Mouse (Mus musculus): ENCODE data around the gene Lcn5. TPM values are rescaled to one million over a fixed set of nuclear protein-coding genes. Genes with fewer than 3 reads are reported as not detected.

The Lcn5 gene
- polyA plus RNA-seq, 1 experiment from 2014 or later, result not detected

- Histone ChIP-seq H3K9me3 (replicated peaks; ENCODE audit: control insufficient read depth, low read length) (no peaks in the 10 kb centered on the region), H3K4me3 (ENCODE audit: low read length) (no peak overlapping the region), H3K27ac (ENCODE audit: low read length) (no peak overlapping the region), H3K27me3 (ENCODE audit: control insufficient read depth, insufficient read depth, low read length) (no peaks in the 10 kb centered on the region), H3K9ac (ENCODE audit: low read length) (no peak overlapping the region), H3K4me1 (ENCODE audit: control insufficient read depth, insufficient read depth, low read length) (no peaks in the 10 kb centered on the region), H3K4me2 (ENCODE audit: low read depth, low read length) (no peak overlapping the region), H3K36me3 (ENCODE audit: control insufficient read depth, insufficient read depth) (no peaks in the 10 kb centered on the region)
- WGBS, result 44% methylated on average over 4 of the region's 4 CpGs
- ATAC-seq (replicated peaks; ENCODE audit: extremely low read depth, insufficient read depth, low FRiP score), result no peak
These were observed 29.0 kb upstream of the Lcn5 start for GRCm38 (mm10) chr2:25628738-25629137.

GRCm38 (mm10) chr2:25633616-25634015 lies 24.1 kb upstream of the Lcn5 start:
- ATAC-seq (replicated peaks; ENCODE audit: extremely low read depth, insufficient read depth, low FRiP score), result no peak
- no peaks in the 10 kb centered on the region for H3K9me3 ChIP-seq (replicated peaks; ENCODE audit: control insufficient read depth, low read length)
- H3K36me3 ChIP-seq (ENCODE audit: control insufficient read depth, insufficient read depth), result no peaks in the 10 kb centered on the region
- no peak overlapping the region for H3K9ac ChIP-seq (ENCODE audit: low read length)
- no peak overlapping the region for H3K4me3 ChIP-seq (ENCODE audit: low read length)
- no peaks in the 10 kb centered on the region for H3K27me3 ChIP-seq (ENCODE audit: control insufficient read depth, insufficient read depth, low read length)
- no peak overlapping the region for H3K27ac ChIP-seq (ENCODE audit: low read length)
- 84% methylated on average over 3 of the region's 3 CpGs for WGBS
- H3K4me1 ChIP-seq (ENCODE audit: control insufficient read depth, insufficient read depth, low read length), result no peaks in the 10 kb centered on the region
- H3K4me2 ChIP-seq (ENCODE audit: low read depth, low read length), result no peak overlapping the region

- no peaks in the 10 kb centered on the region for H3K4me1 ChIP-seq (ENCODE audit: control insufficient read depth, insufficient read depth, low read length)
- H3K27me3 ChIP-seq (ENCODE audit: control insufficient read depth, insufficient read depth, low read length), result no peaks in the 10 kb centered on the region
- 47% methylated on average over 1 of the region's 1 CpGs for WGBS
- no peaks in the 10 kb centered on the region for H3K36me3 ChIP-seq (ENCODE audit: control insufficient read depth, insufficient read depth)
- no peak overlapping the region for H3K9ac ChIP-seq (ENCODE audit: low read length)
- no peak overlapping the region for H3K4me3 ChIP-seq (ENCODE audit: low read length)
- H3K4me2 ChIP-seq (ENCODE audit: low read depth, low read length), result no peak overlapping the region
- no peak overlapping the region for H3K27ac ChIP-seq (ENCODE audit: low read length)
- no peaks in the 10 kb centered on the region for H3K9me3 ChIP-seq (replicated peaks; ENCODE audit: control insufficient read depth, low read length)
- ATAC-seq (replicated peaks; ENCODE audit: extremely low read depth, insufficient read depth, low FRiP score), result no peak
These were observed 23.7 kb upstream of the Lcn5 start for GRCm38 (mm10) chr2:25634046-25634445.

- Histone ChIP-seq H3K36me3 (ENCODE audit: control insufficient read depth, insufficient read depth) (no peaks in the 10 kb centered on the region), H3K4me1 (ENCODE audit: control insufficient read depth, insufficient read depth, low read length) (no peaks in the 10 kb centered on the region), H3K9ac (ENCODE audit: low read length) (no peak overlapping the region), H3K27me3 (ENCODE audit: control insufficient read depth, insufficient read depth, low read length) (no peaks in the 10 kb centered on the region), H3K4me3 (ENCODE audit: low read length) (no peak overlapping the region), H3K27ac (ENCODE audit: low read length) (no peak overlapping the region), H3K4me2 (ENCODE audit: low read depth, low read length) (no peak overlapping the region), H3K9me3 (replicated peaks; ENCODE audit: control insufficient read depth, low read length) (no peaks in the 10 kb centered on the region)
- ATAC-seq (replicated peaks; ENCODE audit: extremely low read depth, insufficient read depth, low FRiP score), result no peak
- 21% methylated on average over 6 of the region's 6 CpGs for WGBS
These were observed 17.9 kb upstream of the Lcn5 start for GRCm38 (mm10) chr2:25639890-25640289.

GRCm38 (mm10) chr2:25652902-25653301 lies 4.8 kb upstream of the Lcn5 start, which contains the start of gene Lcn8:
TSS of gene Lcn8 (plus strand) at chr2:25653120.
- Histone ChIP-seq H3K27me3 (ENCODE audit: control insufficient read depth, insufficient read depth, low read length) (0 out of 2 replicates have a peak, but pooled peaks cover 3% of the 10 kb centered on the region), H3K4me3 (ENCODE audit: low read length) (no peak within 1 kb of the TSS), H3K4me2 (ENCODE audit: low read depth, low read length) (no peak within 1 kb of the TSS), H3K27ac (ENCODE audit: low read length) (no peak within 1 kb of the TSS), H3K9me3 (replicated peaks; ENCODE audit: control insufficient read depth, low read length) (no peaks in the 10 kb centered on the region), H3K9ac (ENCODE audit: low read length) (no peak within 1 kb of the TSS), H3K36me3 (ENCODE audit: control insufficient read depth, insufficient read depth) (no peaks in the 10 kb centered on the region), H3K4me1 (ENCODE audit: control insufficient read depth, insufficient read depth, low read length) (no peaks in the 10 kb centered on the region)
- no peak for ATAC-seq (replicated peaks; ENCODE audit: extremely low read depth, insufficient read depth, low FRiP score)
- WGBS, result 69% methylated on average over 2 of the region's 2 CpGs

- ATAC-seq (replicated peaks; ENCODE audit: extremely low read depth, insufficient read depth, low FRiP score), result no peak
- 0 out of 2 replicates have a peak, but pooled peaks cover 3% of the 10 kb centered on the region for H3K27me3 ChIP-seq (ENCODE audit: control insufficient read depth, insufficient read depth, low read length)
- no peaks in the 10 kb centered on the region for H3K4me1 ChIP-seq (ENCODE audit: control insufficient read depth, insufficient read depth, low read length)
- 43% methylated on average over 1 of the region's 1 CpGs for WGBS
- H3K27ac ChIP-seq (ENCODE audit: low read length), result no peak overlapping the region
- no peak overlapping the region for H3K4me3 ChIP-seq (ENCODE audit: low read length)
- H3K9me3 ChIP-seq (replicated peaks; ENCODE audit: control insufficient read depth, low read length), result no peaks in the 10 kb centered on the region
- H3K9ac ChIP-seq (ENCODE audit: low read length), result no peak overlapping the region
- no peak overlapping the region for H3K4me2 ChIP-seq (ENCODE audit: low read depth, low read length)
- no peaks in the 10 kb centered on the region for H3K36me3 ChIP-seq (ENCODE audit: control insufficient read depth, insufficient read depth)
These were observed 3.2 kb upstream of the Lcn5 start for GRCm38 (mm10) chr2:25654502-25654901.

- ATAC-seq (replicated peaks; ENCODE audit: extremely low read depth, insufficient read depth, low FRiP score), result no peak
- no peak overlapping the region for H3K27ac ChIP-seq (ENCODE audit: low read length)
- H3K4me3 ChIP-seq (ENCODE audit: low read length), result no peak overlapping the region
- no peaks in the 10 kb centered on the region for H3K9me3 ChIP-seq (replicated peaks; ENCODE audit: control insufficient read depth, low read length)
- no peak overlapping the region for H3K9ac ChIP-seq (ENCODE audit: low read length)
- H3K36me3 ChIP-seq (ENCODE audit: control insufficient read depth, insufficient read depth), result no peaks in the 10 kb centered on the region
- 0 out of 2 replicates have a peak, but pooled peaks cover 3% of the 10 kb centered on the region for H3K27me3 ChIP-seq (ENCODE audit: control insufficient read depth, insufficient read depth, low read length)
- WGBS, result 67% methylated on average over 4 of the region's 4 CpGs
- H3K4me2 ChIP-seq (ENCODE audit: low read depth, low read length), result no peak overlapping the region
- H3K4me1 ChIP-seq (ENCODE audit: control insufficient read depth, insufficient read depth, low read length), result no peaks in the 10 kb centered on the region
These were observed 1.1 kb upstream of the Lcn5 start for GRCm38 (mm10) chr2:25656691-25657090.

GRCm38 (mm10) chr2:25657246-25657645 lies 506 bp upstream of the Lcn5 start:
- Histone ChIP-seq H3K9me3 (replicated peaks; ENCODE audit: control insufficient read depth, low read length) (no peaks in the 10 kb centered on the region), H3K27ac (ENCODE audit: low read length) (no peak overlapping the region), H3K4me2 (ENCODE audit: low read depth, low read length) (no peak overlapping the region), H3K4me3 (ENCODE audit: low read length) (no peak overlapping the region), H3K36me3 (ENCODE audit: control insufficient read depth, insufficient read depth) (no peaks in the 10 kb centered on the region), H3K4me1 (ENCODE audit: control insufficient read depth, insufficient read depth, low read length) (no peaks in the 10 kb centered on the region), H3K9ac (ENCODE audit: low read length) (no peak overlapping the region), H3K27me3 (ENCODE audit: control insufficient read depth, insufficient read depth, low read length) (0 out of 2 replicates have a peak, but pooled peaks cover 3% of the 10 kb centered on the region)
- ATAC-seq (replicated peaks; ENCODE audit: extremely low read depth, insufficient read depth, low FRiP score), result no peak
- WGBS, result 71% methylated on average over 4 of the region's 4 CpGs

GRCm38 (mm10) chr2:25660279-25660678 lies 2.5 kb downstream of the Lcn5 start:
- Histone ChIP-seq H3K9ac (ENCODE audit: low read length) (no peak overlapping the region), H3K4me1 (ENCODE audit: control insufficient read depth, insufficient read depth, low read length) (no peaks in the 10 kb centered on the region), H3K9me3 (replicated peaks; ENCODE audit: control insufficient read depth, low read length) (no peaks in the 10 kb centered on the region), H3K4me2 (ENCODE audit: low read depth, low read length) (no peak overlapping the region), H3K27me3 (ENCODE audit: control insufficient read depth, insufficient read depth, low read length) (0 out of 2 replicates have a peak, but pooled peaks cover 3% of the 10 kb centered on the region), H3K4me3 (ENCODE audit: low read length) (no peak overlapping the region), H3K27ac (ENCODE audit: low read length) (no peak overlapping the region), H3K36me3 (ENCODE audit: control insufficient read depth, insufficient read depth) (no peaks in the 10 kb centered on the region)
- no peak; the same call in 1 of the 2 replicates for ATAC-seq (replicated peaks; ENCODE audit: extremely low read depth, insufficient read depth, low FRiP score)
- WGBS, result 78% methylated on average over 8 of the region's 8 CpGs
